Mouse (Mus musculus): Measurements from ENCODE around the gene Actl6a. TPM values are rescaled to one million over a fixed set of nuclear protein-coding genes. Genes with fewer than 3 reads are reported as not detected.
A peak's percentile ranks its signal among the peaks of the same experiment; 100 is the strongest.

Actl6a gene
- polyA plus RNA-seq, 1 experiment from 2014 or later = 49.2 TPM

- 63% methylated on average over 8 of the region's 8 CpGs for WGBS
- H3K4me3 ChIP-seq (ENCODE audit: low read depth, low read length) = no peak overlapping the region
- no peak for ATAC-seq
- H3K27me3 ChIP-seq (replicated peaks; ENCODE audit: control insufficient read depth, insufficient read depth, low read length) = no peaks in the 10 kb centered on the region
- no peak overlapping the region for H3K4me2 ChIP-seq (replicated peaks; ENCODE audit: low read depth)
- H3K36me3 ChIP-seq (ENCODE audit: control insufficient read depth, insufficient read depth) = no peaks in the 10 kb centered on the region
- no peaks in the 10 kb centered on the region for H3K9me3 ChIP-seq (ENCODE audit: control insufficient read depth)
- H3K27ac ChIP-seq (ENCODE audit: low read depth, low read length) = no peak overlapping the region
- no peak overlapping the region for H3K9ac ChIP-seq (ENCODE audit: low read depth, low read length)
- no peak for TF ChIP-seq CTCF (IDR thresholded peaks at IDR 0.05; ENCODE audit: low read depth)
- H3K4me1 ChIP-seq (replicated peaks; ENCODE audit: control insufficient read depth, insufficient read depth, low read length) = no peaks in the 10 kb centered on the region
These were observed 45.1 kb upstream of the Actl6a start for GRCm38 (mm10) chr3:32660831-32661555.

- H3K4me2 ChIP-seq (replicated peaks; ENCODE audit: low read depth) = no peak overlapping the region
- no peaks in the 10 kb centered on the region for H3K9me3 ChIP-seq (ENCODE audit: control insufficient read depth)
- 80% methylated on average over 3 of the region's 3 CpGs for WGBS
- no peak for TF ChIP-seq CTCF (IDR thresholded peaks at IDR 0.05; ENCODE audit: low read depth)
- no peak overlapping the region for H3K9ac ChIP-seq (ENCODE audit: low read depth, low read length)
- no peaks in the 10 kb centered on the region for H3K4me1 ChIP-seq (replicated peaks; ENCODE audit: control insufficient read depth, insufficient read depth, low read length)
- H3K36me3 ChIP-seq (ENCODE audit: control insufficient read depth, insufficient read depth) = no peaks in the 10 kb centered on the region
- H3K27me3 ChIP-seq (replicated peaks; ENCODE audit: control insufficient read depth, insufficient read depth, low read length) = no peaks in the 10 kb centered on the region
- H3K27ac ChIP-seq (ENCODE audit: low read depth, low read length) = no peak overlapping the region
- no peak overlapping the region for H3K4me3 ChIP-seq (ENCODE audit: low read depth, low read length)
- no peak for ATAC-seq
These were observed 44.6 kb upstream of the Actl6a start for GRCm38 (mm10) chr3:32661556-32661930.

DNA sequence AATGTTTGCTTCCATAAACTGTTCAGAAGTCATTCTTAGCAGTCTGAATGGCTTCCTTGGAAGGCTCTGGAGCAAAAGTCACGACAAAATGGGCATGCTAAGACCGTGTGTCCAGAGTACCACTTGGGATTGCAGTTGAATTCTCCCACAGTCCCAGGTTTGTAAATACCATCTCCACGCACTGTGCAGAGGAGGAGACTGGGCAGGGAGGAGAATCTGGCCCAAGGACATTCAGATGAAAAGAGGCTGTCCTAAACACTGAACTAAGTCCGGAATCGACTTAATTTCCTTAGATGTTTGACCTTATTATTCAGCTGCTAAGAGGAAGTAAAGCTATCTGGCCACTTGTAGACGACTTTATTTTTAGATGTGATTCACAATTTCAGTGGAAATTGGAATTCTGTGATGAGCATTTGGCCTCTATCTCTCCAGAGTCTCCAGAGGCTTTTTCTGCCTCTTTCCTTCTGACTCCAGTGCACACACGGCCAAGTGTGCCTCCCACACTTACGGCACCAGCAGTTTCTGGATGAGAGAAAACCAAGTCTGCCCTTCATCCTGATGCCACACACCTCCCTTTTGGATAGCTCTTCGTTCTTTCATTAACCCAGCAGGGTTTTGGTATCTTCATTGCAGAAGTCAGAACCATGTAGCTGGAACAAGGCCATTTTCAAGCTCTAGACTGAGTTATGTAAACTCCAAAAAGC is 37.7 kb upstream of the Actl6a start:
- no peak overlapping the region for H3K4me2 ChIP-seq (replicated peaks; ENCODE audit: low read depth)
- H3K27ac ChIP-seq (ENCODE audit: low read depth, low read length) = 0 out of 2 replicates have a peak overlapping the region, but pooled peaks have one; percentile 1
- no peak for TF ChIP-seq CTCF (IDR thresholded peaks at IDR 0.05; ENCODE audit: low read depth)
- no peak for ATAC-seq
- H3K9ac ChIP-seq (ENCODE audit: low read depth, low read length) = no peak overlapping the region
- no peaks in the 10 kb centered on the region for H3K9me3 ChIP-seq (ENCODE audit: control insufficient read depth)
- WGBS = 61% methylated on average over 9 of the region's 9 CpGs
- H3K36me3 ChIP-seq (ENCODE audit: control insufficient read depth, insufficient read depth) = no peaks in the 10 kb centered on the region
- H3K4me3 ChIP-seq (ENCODE audit: low read depth, low read length) = no peak overlapping the region
- H3K27me3 ChIP-seq (replicated peaks; ENCODE audit: control insufficient read depth, insufficient read depth, low read length) = no peaks in the 10 kb centered on the region
- no peaks in the 10 kb centered on the region for H3K4me1 ChIP-seq (replicated peaks; ENCODE audit: control insufficient read depth, insufficient read depth, low read length)

DNA sequence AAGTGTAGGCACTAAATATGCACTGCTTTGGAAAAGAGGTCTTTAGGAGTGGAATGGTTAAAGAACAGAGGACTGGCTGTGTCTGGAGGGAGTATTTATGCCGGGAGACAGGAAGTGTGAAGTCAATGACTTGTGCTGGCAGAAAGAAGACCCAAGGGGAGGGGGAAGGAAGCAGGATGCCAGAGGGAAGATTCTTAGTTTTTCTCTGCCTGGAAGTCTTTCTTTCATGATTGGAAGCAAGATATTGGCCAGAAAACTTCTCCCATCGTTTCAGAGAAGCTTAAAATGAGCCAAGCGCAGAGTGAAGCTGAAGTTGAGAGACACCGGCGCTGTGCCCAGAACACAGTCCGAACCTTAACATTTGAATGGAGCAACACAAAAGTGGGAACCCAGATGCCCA is 36.9 kb upstream of the Actl6a start:
- Histone ChIP-seq H3K27ac (ENCODE audit: low read depth, low read length) (no peak overlapping the region), H3K4me3 (ENCODE audit: low read depth, low read length) (no peak overlapping the region), H3K9me3 (ENCODE audit: control insufficient read depth) (no peaks in the 10 kb centered on the region), H3K4me2 (replicated peaks; ENCODE audit: low read depth) (no peak overlapping the region), H3K27me3 (replicated peaks; ENCODE audit: control insufficient read depth, insufficient read depth, low read length) (no peaks in the 10 kb centered on the region), H3K9ac (ENCODE audit: low read depth, low read length) (no peak overlapping the region), H3K36me3 (ENCODE audit: control insufficient read depth, insufficient read depth) (no peaks in the 10 kb centered on the region), H3K4me1 (replicated peaks; ENCODE audit: control insufficient read depth, insufficient read depth, low read length) (no peaks in the 10 kb centered on the region)
- no peak for ATAC-seq
- 59% methylated on average over 6 of the region's 6 CpGs for WGBS
- no peak for TF ChIP-seq CTCF (IDR thresholded peaks at IDR 0.05; ENCODE audit: low read depth)

DNA sequence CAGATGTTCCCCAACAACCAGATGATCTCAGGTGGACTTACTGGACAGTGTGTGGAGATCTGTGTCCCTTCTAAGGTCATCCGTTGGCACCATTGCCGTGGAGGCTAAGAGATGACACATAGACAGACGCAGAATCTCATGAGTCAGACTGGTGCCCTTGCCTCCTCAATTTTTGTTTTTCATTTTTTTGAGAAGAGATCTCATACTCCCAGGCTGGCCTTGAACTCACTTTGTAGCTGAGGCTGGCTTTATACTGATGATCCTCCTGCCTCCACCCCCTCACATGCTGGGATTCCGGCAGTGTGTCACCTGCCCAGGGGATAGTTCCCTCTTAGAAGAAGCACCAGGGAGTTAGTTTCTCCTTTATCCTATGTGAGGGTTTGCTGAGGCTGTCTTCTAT is 35.9 kb upstream of the Actl6a start:
- no peak overlapping the region for H3K4me2 ChIP-seq (replicated peaks; ENCODE audit: low read depth)
- WGBS = 93% methylated on average over 4 of the region's 4 CpGs
- H3K27me3 ChIP-seq (replicated peaks; ENCODE audit: control insufficient read depth, insufficient read depth, low read length) = no peaks in the 10 kb centered on the region
- no peak for ATAC-seq
- H3K4me3 ChIP-seq (ENCODE audit: low read depth, low read length) = no peak overlapping the region
- no peaks in the 10 kb centered on the region for H3K9me3 ChIP-seq (ENCODE audit: control insufficient read depth)
- no peaks in the 10 kb centered on the region for H3K4me1 ChIP-seq (replicated peaks; ENCODE audit: control insufficient read depth, insufficient read depth, low read length)
- no peak overlapping the region for H3K27ac ChIP-seq (ENCODE audit: low read depth, low read length)
- H3K9ac ChIP-seq (ENCODE audit: low read depth, low read length) = no peak overlapping the region
- no peaks in the 10 kb centered on the region for H3K36me3 ChIP-seq (ENCODE audit: control insufficient read depth, insufficient read depth)
- TF ChIP-seq CTCF (IDR thresholded peaks at IDR 0.05; ENCODE audit: low read depth) = no peak

DNA sequence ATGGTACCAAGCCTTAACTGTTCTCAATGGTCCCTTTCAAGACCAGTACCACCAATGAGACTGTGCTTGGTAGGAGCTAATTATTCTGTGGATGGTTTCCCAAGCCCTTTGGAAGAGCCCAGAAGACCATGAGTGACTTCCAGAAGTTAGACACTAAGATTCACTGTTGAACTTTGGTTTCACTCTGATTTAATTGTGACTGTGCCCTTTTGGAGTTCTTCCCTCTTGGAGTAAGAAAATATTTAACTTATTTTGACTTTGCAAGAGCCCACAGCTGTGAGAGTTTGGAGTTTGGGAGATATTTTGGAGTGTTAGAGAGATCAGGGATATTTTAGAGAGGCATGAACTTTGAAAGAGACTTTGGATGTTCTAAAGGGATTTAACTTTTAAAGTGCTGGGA is 32.9 kb upstream of the Actl6a start:
- no peak overlapping the region for H3K4me3 ChIP-seq (ENCODE audit: low read depth, low read length)
- H3K4me1 ChIP-seq (replicated peaks; ENCODE audit: control insufficient read depth, insufficient read depth, low read length) = no peaks in the 10 kb centered on the region
- H3K36me3 ChIP-seq (ENCODE audit: control insufficient read depth, insufficient read depth) = no peaks in the 10 kb centered on the region
- no peaks in the 10 kb centered on the region for H3K27me3 ChIP-seq (replicated peaks; ENCODE audit: control insufficient read depth, insufficient read depth, low read length)
- no peak overlapping the region for H3K4me2 ChIP-seq (replicated peaks; ENCODE audit: low read depth)
- TF ChIP-seq CTCF (IDR thresholded peaks at IDR 0.05; ENCODE audit: low read depth) = no peak
- no peaks in the 10 kb centered on the region for H3K9me3 ChIP-seq (ENCODE audit: control insufficient read depth)
- no peak for ATAC-seq
- no peak overlapping the region for H3K9ac ChIP-seq (ENCODE audit: low read depth, low read length)
- H3K27ac ChIP-seq (ENCODE audit: low read depth, low read length) = no peak overlapping the region

All from intestine, postnatal 0 days (tissue).